Mouse (Mus musculus): ENCODE measurements around the gene Wdr1.

DNA sequence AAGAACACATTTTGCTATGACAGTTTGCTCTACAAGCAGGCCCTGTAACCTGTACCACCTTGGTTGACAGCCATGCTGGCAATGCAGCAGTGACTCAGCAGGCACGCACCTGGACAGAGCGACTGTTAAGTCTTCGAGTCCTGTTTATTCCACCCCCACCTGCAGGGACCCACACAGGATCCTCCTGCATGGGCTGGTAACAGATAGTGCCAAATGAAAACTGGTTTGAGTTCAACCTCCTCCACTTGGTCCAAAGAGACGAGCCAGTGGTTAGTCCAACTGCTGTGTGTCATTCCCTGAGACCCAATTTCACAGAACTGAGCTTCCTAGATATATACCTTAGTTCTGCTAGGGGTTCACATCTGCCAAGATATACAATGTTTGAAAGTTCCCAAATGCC is 5.2 kb downstream of the Wdr1 start:
- TF ChIP-seq CTCF (IDR thresholded peaks at IDR 0.05; ENCODE audit: low read depth): no peak
- TF ChIP-seq EP300 (IDR thresholded peaks at IDR 0.05; ENCODE audit: low read depth): no peak
